Mouse (Mus musculus): ENCODE measurements at regions not wholly inside any gene's neighbourhood (a gene's known extent, or its start where the extent isn't known, plus 50 kb on each side); places are given as distances from the start of the nearest gene placed in this dataset.

- no peak overlapping the region for H3K27ac ChIP-seq (ENCODE audit: insufficient read depth, low read depth, low read length)
- H3K4me1 ChIP-seq (ENCODE audit: control insufficient read depth, insufficient read depth, low read length), result no peaks in the 10 kb centered on the region
- TF ChIP-seq CTCF (IDR thresholded peaks at IDR 0.05; ENCODE audit: low read depth, low read length), result no peak
- no peak for TF ChIP-seq POLR2A (IDR thresholded peaks at IDR 0.05; ENCODE audit: borderline replicate concordance, low read depth, low read length)
- no peak overlapping the region for H3K4me3 ChIP-seq (ENCODE audit: insufficient read depth, low read length)
Measured at GRCm38 (mm10) chr17:80870965-80871364, 73.5 kb upstream of the Tmem178 start.

GRCm38 (mm10) chr17:80862338-80862737 lies 82.1 kb upstream of the Tmem178 start:
- no peak overlapping the region for H3K4me3 ChIP-seq (ENCODE audit: insufficient read depth, low read length)
- TF ChIP-seq POLR2A (IDR thresholded peaks at IDR 0.05; ENCODE audit: borderline replicate concordance, low read depth, low read length) (no peak), CTCF (IDR thresholded peaks at IDR 0.05; ENCODE audit: low read depth, low read length) (no peak)
- H3K27ac ChIP-seq (ENCODE audit: insufficient read depth, low read depth, low read length), result no peak overlapping the region
- H3K4me1 ChIP-seq (ENCODE audit: control insufficient read depth, insufficient read depth, low read length), result no peaks in the 10 kb centered on the region

GRCm38 (mm10) chr17:80846996-80847810 lies 97.2 kb upstream of the Tmem178 start:
- no peaks in the 10 kb centered on the region for H3K4me1 ChIP-seq (ENCODE audit: control insufficient read depth, insufficient read depth, low read length)
- no peak for TF ChIP-seq CTCF (IDR thresholded peaks at IDR 0.05; ENCODE audit: low read depth, low read length)
- no peak for TF ChIP-seq POLR2A (IDR thresholded peaks at IDR 0.05; ENCODE audit: borderline replicate concordance, low read depth, low read length)
- no peak overlapping the region for H3K4me3 ChIP-seq (ENCODE audit: insufficient read depth, low read length)
- no peak overlapping the region for H3K27ac ChIP-seq (ENCODE audit: insufficient read depth, low read depth, low read length)

GRCm38 (mm10) chr17:80845349-80845748 lies 99.1 kb upstream of the Tmem178 start:
- Histone ChIP-seq H3K4me1 (ENCODE audit: control insufficient read depth, insufficient read depth, low read length) (peaks cover 4% of the 10 kb centered on the region; the same call in 1 of the 2 replicates), H3K27ac (ENCODE audit: insufficient read depth, low read depth, low read length) (no peak overlapping the region), H3K4me3 (ENCODE audit: insufficient read depth, low read length) (no peak overlapping the region)
- TF ChIP-seq POLR2A (IDR thresholded peaks at IDR 0.05; ENCODE audit: borderline replicate concordance, low read depth, low read length) (no peak), CTCF (IDR thresholded peaks at IDR 0.05; ENCODE audit: low read depth, low read length) (no peak)

- Histone ChIP-seq H3K4me1 (ENCODE audit: control insufficient read depth, insufficient read depth, low read length) (peaks cover 4% of the 10 kb centered on the region; the same call in 1 of the 2 replicates), H3K27ac (ENCODE audit: insufficient read depth, low read depth, low read length) (no peak overlapping the region), H3K4me3 (ENCODE audit: insufficient read depth, low read length) (no peak overlapping the region)
- TF ChIP-seq POLR2A (IDR thresholded peaks at IDR 0.05; ENCODE audit: borderline replicate concordance, low read depth, low read length) (no peak), CTCF (IDR thresholded peaks at IDR 0.05; ENCODE audit: low read depth, low read length) (no peak)
Measured at GRCm38 (mm10) chr17:80841903-80842302, 102.5 kb upstream of the Tmem178 start.

GRCm38 (mm10) chr17:80840896-80841295 lies 103.5 kb upstream of the Tmem178 start:
- TF ChIP-seq POLR2A (IDR thresholded peaks at IDR 0.05; ENCODE audit: borderline replicate concordance, low read depth, low read length) (no peak), CTCF (IDR thresholded peaks at IDR 0.05; ENCODE audit: low read depth, low read length) (no peak)
- H3K4me3 ChIP-seq (ENCODE audit: insufficient read depth, low read length), result no peak overlapping the region
- no peak overlapping the region for H3K27ac ChIP-seq (ENCODE audit: insufficient read depth, low read depth, low read length)
- peaks cover 4% of the 10 kb centered on the region; the same call in 1 of the 2 replicates for H3K4me1 ChIP-seq (ENCODE audit: control insufficient read depth, insufficient read depth, low read length)

- Histone ChIP-seq H3K27ac (ENCODE audit: insufficient read depth, low read depth, low read length) (no peak overlapping the region), H3K4me3 (ENCODE audit: insufficient read depth, low read length) (no peak overlapping the region), H3K4me1 (ENCODE audit: control insufficient read depth, insufficient read depth, low read length) (peaks cover 4% of the 10 kb centered on the region; the same call in 1 of the 2 replicates)
- TF ChIP-seq CTCF (IDR thresholded peaks at IDR 0.05; ENCODE audit: low read depth, low read length) (no peak), POLR2A (IDR thresholded peaks at IDR 0.05; ENCODE audit: borderline replicate concordance, low read depth, low read length) (no peak)
Measured at GRCm38 (mm10) chr17:80840452-80840851, 104.0 kb upstream of the Tmem178 start.

GRCm38 (mm10) chr17:80834701-80835100 lies 106.4 kb upstream of the Map4k3 start:
- H3K4me1 ChIP-seq (ENCODE audit: control insufficient read depth, insufficient read depth, low read length), result 0 out of 2 replicates have a peak, but pooled peaks cover 2% of the 10 kb centered on the region
- no peak overlapping the region for H3K4me3 ChIP-seq (ENCODE audit: insufficient read depth, low read length)
- TF ChIP-seq CTCF (IDR thresholded peaks at IDR 0.05; ENCODE audit: low read depth, low read length) (no peak), POLR2A (IDR thresholded peaks at IDR 0.05; ENCODE audit: borderline replicate concordance, low read depth, low read length) (no peak)
- no peak overlapping the region for H3K27ac ChIP-seq (ENCODE audit: insufficient read depth, low read depth, low read length)

- no peak overlapping the region for H3K4me3 ChIP-seq (ENCODE audit: insufficient read depth, low read length)
- TF ChIP-seq CTCF (IDR thresholded peaks at IDR 0.05; ENCODE audit: low read depth, low read length) (no peak), POLR2A (IDR thresholded peaks at IDR 0.05; ENCODE audit: borderline replicate concordance, low read depth, low read length) (no peak)
- no peak overlapping the region for H3K27ac ChIP-seq (ENCODE audit: insufficient read depth, low read depth, low read length)
- 0 out of 2 replicates have a peak, but pooled peaks cover 2% of the 10 kb centered on the region for H3K4me1 ChIP-seq (ENCODE audit: control insufficient read depth, insufficient read depth, low read length)
Measured at GRCm38 (mm10) chr17:80834176-80834517, 105.9 kb upstream of the Map4k3 start.

GRCm38 (mm10) chr17:80833355-80834175 lies 105.3 kb upstream of the Map4k3 start:
- Histone ChIP-seq H3K27ac (ENCODE audit: insufficient read depth, low read depth, low read length) (no peak overlapping the region), H3K4me1 (ENCODE audit: control insufficient read depth, insufficient read depth, low read length) (0 out of 2 replicates have a peak, but pooled peaks cover 2% of the 10 kb centered on the region), H3K4me3 (ENCODE audit: insufficient read depth, low read length) (no peak overlapping the region)
- no peak for TF ChIP-seq CTCF (IDR thresholded peaks at IDR 0.05; ENCODE audit: low read depth, low read length)
- no peak for TF ChIP-seq POLR2A (IDR thresholded peaks at IDR 0.05; ENCODE audit: borderline replicate concordance, low read depth, low read length)

All from bone marrow macrophage, adult 2 months (primary cell).